Mouse (Mus musculus): Measurements from ENCODE around the gene Arl6.

Gene Arl6

GRCm38 (mm10) chr16:59599411-59600265, 39.6 kb downstream of the Arl6 start:
- TF ChIP-seq GATA4 (IDR thresholded peaks at IDR 0.05; ENCODE audit: insufficient replicate concordance, low read length), result no peak

GRCm38 (mm10) chr16:59598997-59599396, 40.2 kb downstream of the Arl6 start:
- no peak for TF ChIP-seq GATA4 (IDR thresholded peaks at IDR 0.05; ENCODE audit: insufficient replicate concordance, low read length)

- no peak for TF ChIP-seq GATA4 (IDR thresholded peaks at IDR 0.05; ENCODE audit: insufficient replicate concordance, low read length)
Observed at GRCm38 (mm10) chr16:59597256-59597655, 41.9 kb downstream of the Arl6 start.

GRCm38 (mm10) chr16:59594714-59595113, 44.5 kb downstream of the Arl6 start:
- no peak for TF ChIP-seq GATA4 (IDR thresholded peaks at IDR 0.05; ENCODE audit: insufficient replicate concordance, low read length)

- TF ChIP-seq GATA4 (IDR thresholded peaks at IDR 0.05; ENCODE audit: insufficient replicate concordance, low read length), result no peak
Observed at GRCm38 (mm10) chr16:59590790-59591189, 48.4 kb downstream of the Arl6 start.

GRCm38 (mm10) chr16:59588351-59589025, 50.7 kb downstream of the Arl6 start:
- no peak for TF ChIP-seq GATA4 (IDR thresholded peaks at IDR 0.05; ENCODE audit: insufficient replicate concordance, low read length)

GRCm38 (mm10) chr16:59587816-59588215, 51.4 kb downstream of the Arl6 start:
- TF ChIP-seq GATA4 (IDR thresholded peaks at IDR 0.05; ENCODE audit: insufficient replicate concordance, low read length), result peak; percentile 21; the same call in 1 of the 2 replicates

GRCm38 (mm10) chr16:59586911-59587310, 52.3 kb downstream of the Arl6 start:
- no peak for TF ChIP-seq GATA4 (IDR thresholded peaks at IDR 0.05; ENCODE audit: insufficient replicate concordance, low read length)

GRCm38 (mm10) chr16:59586276-59586675, 52.9 kb downstream of the Arl6 start:
- TF ChIP-seq GATA4 (IDR thresholded peaks at IDR 0.05; ENCODE audit: insufficient replicate concordance, low read length), result no peak

- TF ChIP-seq GATA4 (IDR thresholded peaks at IDR 0.05; ENCODE audit: insufficient replicate concordance, low read length), result no peak
Observed at GRCm38 (mm10) chr16:59585706-59586244, 53.4 kb downstream of the Arl6 start.

GRCm38 (mm10) chr16:59583515-59583914, 55.7 kb downstream of the Arl6 start:
- no peak for TF ChIP-seq GATA4 (IDR thresholded peaks at IDR 0.05; ENCODE audit: insufficient replicate concordance, low read length)

- TF ChIP-seq GATA4 (IDR thresholded peaks at IDR 0.05; ENCODE audit: insufficient replicate concordance, low read length), result no peak
Observed at GRCm38 (mm10) chr16:59579237-59579636, 60.0 kb downstream of the Arl6 start.

- no peak for TF ChIP-seq GATA4 (IDR thresholded peaks at IDR 0.05; ENCODE audit: insufficient replicate concordance, low read length)
Observed at GRCm38 (mm10) chr16:59573961-59574360, 65.2 kb downstream of the Arl6 start.

GRCm38 (mm10) chr16:59572685-59573084, 66.5 kb downstream of the Arl6 start:
- no peak for TF ChIP-seq GATA4 (IDR thresholded peaks at IDR 0.05; ENCODE audit: insufficient replicate concordance, low read length)

GRCm38 (mm10) chr16:59570807-59571206, 68.4 kb downstream of the Arl6 start:
- no peak for TF ChIP-seq GATA4 (IDR thresholded peaks at IDR 0.05; ENCODE audit: insufficient replicate concordance, low read length)

- TF ChIP-seq GATA4 (IDR thresholded peaks at IDR 0.05; ENCODE audit: insufficient replicate concordance, low read length), result no peak
Observed at GRCm38 (mm10) chr16:59569837-59570236, 69.4 kb downstream of the Arl6 start.

All from liver, adult (tissue).